Mouse (Mus musculus) WW6 (cell line): ENCODE results near the gene Glcci1.

Experiments used
- DNase-seq: peaks from one replicate; pipeline ENCODE4 v3.0.0-alpha.2; 2013; ENCODE audit warnings: low read depth, low spot score

Gene Glcci1

GRCm38 (mm10) chr6:8545780-8546179 is 36.4 kb downstream of the Glcci1 start:
- DNase-seq: no peak

GRCm38 (mm10) chr6:8551155-8551554 is 41.8 kb downstream of the Glcci1 start:
- no peak for DNase-seq

GRCm38 (mm10) chr6:8556849-8557571 is 47.6 kb downstream of the Glcci1 start:
- DNase-seq: no peak

GRCm38 (mm10) chr6:8560682-8561081 is 51.3 kb downstream of the Glcci1 start:
- DNase-seq: no peak

DNA sequence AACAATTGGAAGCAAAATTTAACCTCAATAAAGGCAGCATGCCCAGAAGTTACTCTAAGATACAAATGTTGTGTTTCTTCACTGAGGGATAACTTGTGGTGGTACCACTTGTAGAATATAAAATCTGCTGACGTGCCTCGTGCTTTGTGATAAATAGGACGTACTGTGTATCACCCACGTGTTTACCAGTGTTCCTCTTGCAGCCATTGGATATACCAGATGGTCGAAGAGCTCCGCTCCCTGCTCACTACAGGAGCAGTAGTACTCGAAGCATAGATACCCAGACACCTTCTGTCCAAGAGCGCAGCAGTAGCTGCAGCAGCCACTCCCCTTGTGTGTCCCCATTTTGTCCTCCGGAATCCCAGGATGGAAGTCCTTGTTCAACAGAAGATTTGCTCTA is 73.0 kb downstream of the Glcci1 start:
- DNase-seq: no peak

- no peak for DNase-seq
Observed at GRCm38 (mm10) chr6:8583892-8584291, 74.5 kb downstream of the Glcci1 start.

- DNase-seq: no peak
Observed at GRCm38 (mm10) chr6:8591665-8592064, 82.3 kb downstream of the Glcci1 start.

DNA sequence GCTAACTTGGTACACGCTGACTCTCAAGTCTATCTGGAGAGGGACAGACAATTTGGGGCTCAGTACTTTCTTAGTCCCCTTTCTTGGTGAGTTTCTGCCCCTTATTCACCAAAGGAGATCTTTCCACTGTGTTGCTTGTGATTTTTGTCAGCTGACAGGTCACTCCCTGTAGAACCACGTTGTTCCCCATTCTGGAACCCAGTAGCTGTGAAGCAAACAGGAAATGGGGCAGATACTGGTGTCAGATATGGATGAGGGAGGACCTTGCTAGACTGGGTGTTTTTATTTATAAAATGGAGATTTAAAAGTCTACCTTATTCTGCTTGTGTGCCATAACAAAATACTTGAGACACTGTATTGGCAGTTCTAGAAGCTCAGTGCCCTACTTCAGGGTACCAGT is 108.0 kb downstream of the Glcci1 start:
- DNase-seq: no peak

GRCm38 (mm10) chr6:8619582-8620350 is 110.4 kb downstream of the Glcci1 start:
- DNase-seq: no peak

GRCm38 (mm10) chr6:8623045-8623444 is 113.6 kb downstream of the Glcci1 start:
- DNase-seq: no peak

- DNase-seq: no peak
Observed at GRCm38 (mm10) chr6:8628226-8628625, 118.8 kb downstream of the Glcci1 start.

DNA sequence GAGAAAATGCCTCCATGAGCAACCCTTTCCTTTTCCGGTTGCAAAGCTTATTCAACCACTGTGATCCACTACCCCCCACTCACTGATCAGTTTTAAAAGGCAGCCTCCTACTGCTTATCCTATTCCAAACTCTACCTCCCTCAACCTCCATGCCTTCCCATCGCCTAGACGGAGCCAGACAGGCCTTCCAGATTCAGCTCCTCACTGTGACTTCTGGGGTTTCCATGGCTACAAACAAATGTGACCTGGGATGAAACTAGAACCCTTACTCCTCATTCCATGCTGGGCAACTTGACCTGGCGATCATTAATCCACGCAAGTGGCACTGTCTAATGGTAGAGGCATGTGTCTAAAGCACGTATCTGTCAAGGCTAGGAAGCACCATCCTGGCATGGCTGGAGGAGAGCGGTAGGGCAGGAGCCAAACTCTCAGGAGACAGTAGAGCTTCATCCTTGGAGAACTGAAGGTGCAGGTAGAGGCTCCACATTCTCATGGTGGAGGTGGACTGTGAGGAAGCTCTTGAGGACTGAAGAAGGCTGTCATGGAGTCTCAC is 119.4 kb downstream of the Glcci1 start:
- no peak for DNase-seq

- no peak for DNase-seq
Observed at GRCm38 (mm10) chr6:8630531-8630930, 121.1 kb downstream of the Glcci1 start.

GRCm38 (mm10) chr6:8631362-8631761 is 122.0 kb downstream of the Glcci1 start:
- no peak for DNase-seq

DNA sequence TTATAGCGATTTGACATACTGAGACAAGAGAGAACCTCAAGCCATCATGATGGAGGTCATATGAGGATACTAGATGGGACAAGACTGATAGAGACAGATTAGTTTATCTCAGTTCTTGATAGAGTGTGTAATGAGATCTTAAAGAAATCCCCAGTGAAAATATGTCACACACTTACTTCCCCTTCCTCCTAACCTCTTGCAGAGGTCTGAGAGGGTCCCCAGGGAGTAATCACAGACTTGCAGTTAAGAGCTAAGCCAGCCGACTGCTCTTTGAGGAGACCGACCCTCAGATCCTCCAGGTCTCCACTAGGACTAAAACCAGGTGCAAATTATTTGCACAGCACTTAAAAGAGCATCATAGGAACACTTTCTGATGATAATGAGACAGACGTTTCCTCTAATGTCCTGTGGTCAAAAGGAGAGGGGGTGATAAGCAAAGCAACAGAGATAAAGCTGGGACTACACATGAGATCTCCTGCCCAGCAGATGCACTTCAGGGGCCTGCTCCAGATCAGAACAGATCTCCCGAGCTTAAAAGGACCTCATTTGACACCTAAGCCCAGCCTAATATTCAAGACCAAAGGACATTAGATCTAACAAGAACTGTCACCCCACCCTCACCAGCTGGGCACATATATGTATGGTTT is 122.7 kb downstream of the Glcci1 start:
- DNase-seq: no peak

DNA sequence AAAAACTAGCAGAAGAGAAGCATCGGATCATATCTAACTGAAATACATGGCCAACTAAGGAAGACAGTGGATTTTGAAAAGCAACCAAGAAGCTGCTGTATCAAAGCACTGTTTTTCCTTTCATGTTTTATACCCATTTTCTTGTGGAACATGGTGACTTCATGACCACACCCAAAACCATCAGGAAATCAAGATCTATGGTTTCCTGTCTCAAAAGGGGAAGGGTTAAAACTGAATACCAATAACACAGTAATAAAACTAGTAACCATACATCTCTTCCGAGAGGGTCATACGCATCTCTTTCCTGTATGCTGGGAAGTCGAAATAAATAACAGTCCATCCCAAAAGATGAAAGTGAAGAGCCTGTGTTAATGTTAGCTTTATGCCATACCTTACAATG is 123.3 kb downstream of the Glcci1 start:
- no peak for DNase-seq

DNA sequence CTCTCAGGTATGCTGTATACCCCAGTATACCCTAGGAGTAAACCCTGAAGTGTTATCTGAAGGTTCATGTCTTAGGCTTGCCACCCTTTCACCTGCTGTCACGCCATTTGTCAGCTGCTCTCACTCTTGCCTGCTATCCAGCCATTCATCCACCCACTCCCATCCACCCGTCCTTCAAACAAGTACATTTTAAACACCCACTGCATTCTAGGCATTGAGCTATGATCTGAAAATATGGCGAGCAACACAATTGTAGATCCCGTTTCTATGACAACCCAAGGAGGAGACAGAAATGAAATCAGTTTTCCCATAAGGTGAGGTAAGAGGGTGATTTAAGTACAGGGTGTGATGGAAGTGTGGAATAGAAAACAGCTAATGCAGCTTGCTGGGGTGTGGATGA is 128.7 kb downstream of the Glcci1 start:
- no peak for DNase-seq

GRCm38 (mm10) chr6:8638899-8639298 is 129.5 kb downstream of the Glcci1 start:
- DNase-seq: no peak

DNA sequence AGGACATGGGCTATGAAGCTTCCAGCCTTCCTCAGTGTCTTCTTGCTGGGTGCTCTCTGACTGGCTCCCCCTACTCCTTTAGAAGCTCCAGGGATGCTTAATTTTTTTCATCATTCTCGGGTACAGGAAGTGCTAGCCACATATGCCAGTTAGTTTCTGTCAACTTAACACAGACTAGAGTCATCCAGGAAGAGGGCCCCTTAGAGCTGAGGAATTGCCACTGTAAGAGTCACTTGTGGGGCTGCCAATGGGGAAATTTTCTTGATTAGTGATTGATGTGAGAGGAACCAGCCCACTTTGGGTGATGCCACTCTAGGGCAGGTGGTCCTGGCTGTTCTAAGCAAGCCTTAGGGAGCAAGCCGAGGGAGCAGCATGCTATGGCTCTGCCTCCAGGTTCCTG is 130.1 kb downstream of the Glcci1 start:
- no peak for DNase-seq

DNA sequence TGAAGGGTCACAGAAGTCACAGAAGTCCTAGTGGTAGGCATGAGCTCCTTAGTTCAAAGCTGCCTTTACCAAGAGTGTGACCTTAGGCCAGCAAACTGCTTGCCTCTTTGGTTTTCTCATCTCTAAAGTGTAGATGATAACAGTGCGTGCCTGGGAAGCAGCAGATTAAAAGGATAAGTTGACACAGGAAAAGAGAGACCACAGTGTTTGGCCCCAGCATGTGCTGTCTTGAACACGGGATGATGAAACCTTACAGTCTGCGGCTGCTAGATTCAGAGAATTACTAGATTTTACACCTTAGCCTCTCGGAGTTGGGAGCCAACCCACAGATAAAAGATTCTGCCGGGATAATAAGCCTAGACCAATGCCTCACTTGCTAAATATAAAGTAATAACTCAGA is 131.5 kb downstream of the Glcci1 start:
- no peak for DNase-seq

DNA sequence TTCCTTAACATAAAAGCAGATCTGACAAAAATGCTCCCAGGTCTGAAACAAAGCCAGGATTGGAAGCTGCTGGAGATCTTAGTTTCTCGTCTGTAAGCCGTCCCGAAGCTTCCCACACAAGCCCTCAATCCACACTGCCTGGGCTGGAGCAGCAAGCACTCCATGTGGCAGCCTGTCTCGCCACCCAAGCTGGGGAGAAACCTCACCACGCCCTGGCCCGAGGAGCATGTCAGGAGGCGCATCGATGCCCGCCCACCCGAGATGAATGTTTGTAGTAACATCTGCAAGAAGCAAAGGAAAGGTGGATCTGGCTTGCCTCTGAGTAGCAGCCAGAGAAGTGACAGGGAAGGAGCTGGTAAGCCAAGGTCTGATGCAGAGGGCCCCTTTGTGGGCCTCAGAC is 135.3 kb downstream of the Glcci1 start:
- DNase-seq: no peak

DNA sequence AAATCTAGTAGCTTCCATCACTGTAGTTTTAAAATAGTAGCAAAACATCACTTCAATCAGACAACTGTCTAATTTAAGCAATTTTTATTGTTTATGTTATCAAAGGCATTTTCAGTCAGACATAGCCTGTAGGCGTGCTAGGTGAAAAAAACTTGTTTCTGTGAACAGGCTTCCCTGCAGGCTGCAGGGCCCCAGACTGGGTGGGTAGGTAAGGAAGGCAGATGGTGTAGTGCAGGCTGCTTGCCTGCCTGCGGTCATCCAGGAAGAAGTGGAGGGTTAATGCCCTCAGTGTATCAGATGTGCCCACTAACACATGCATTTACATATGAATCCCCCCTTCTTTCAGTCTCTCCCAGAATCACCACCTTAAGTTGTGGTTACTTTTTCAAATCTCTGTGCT is 136.3 kb downstream of the Glcci1 start:
- no peak for DNase-seq
